Mouse (Mus musculus) Patski (cell line): Measurements from ENCODE around the gene Slc4a7. TPM values are rescaled to one million over a fixed set of nuclear protein-coding genes. Genes with fewer than 3 reads are reported as not detected.

Source experiments
- ATAC-seq: fragments of 100-300 bp; one replicate; pipeline ENCODE4 v1.8.0; 2021
- CTCF ChIA-PET: fragments of 350-600 bp; sonication (Branson Sonifier 250); formaldehyde crosslinking; loops from one replicate; lab custom pipeline; 2022; ENCODE audit warnings: inconsistent platforms; lab: Charles Lee
- POLR2A ChIA-PET: fragments of 350-600 bp; sonication (Branson Sonifier 250); formaldehyde crosslinking; loops from one replicate; lab custom pipeline; 2022; ENCODE audit warnings: antibody characterized with exemption, inconsistent platforms; lab: Charles Lee
- DNase-seq: peaks from one replicate; pipeline ENCODE4 v3.0.0-alpha.2; 2011; ENCODE audit warnings: low read depth, low spot score
- H3K27me3 ChIP-seq: fragments of 371-371 bp; one replicate; pipeline ENCODE4 v1.5.1; 2021
- CTCF ChIP-seq: fragments of 100-300 bp; IDR thresholded peaks from one replicate; pipeline ENCODE4 v1.5.1; 2021
- in situ Hi-C: fragments of 300-500 bp; cut with MboI; formaldehyde crosslinking; loops from 3 replicates; pipeline ENCODE4 v1.11.1; 2018; ENCODE audit warnings: low pct_unique_long_range_greater_than_20kb, mixed read lengths
- polyA plus RNA-seq: library from polyadenylated mRNA; unstranded; gene quantifications from one replicate; pipeline ENCODE4 v1.2.3, GENCODE M21; 2021

The Slc4a7 gene
- polyA plus RNA-seq, 1 experiment from 2014 or later, result 18.8 TPM

DNA sequence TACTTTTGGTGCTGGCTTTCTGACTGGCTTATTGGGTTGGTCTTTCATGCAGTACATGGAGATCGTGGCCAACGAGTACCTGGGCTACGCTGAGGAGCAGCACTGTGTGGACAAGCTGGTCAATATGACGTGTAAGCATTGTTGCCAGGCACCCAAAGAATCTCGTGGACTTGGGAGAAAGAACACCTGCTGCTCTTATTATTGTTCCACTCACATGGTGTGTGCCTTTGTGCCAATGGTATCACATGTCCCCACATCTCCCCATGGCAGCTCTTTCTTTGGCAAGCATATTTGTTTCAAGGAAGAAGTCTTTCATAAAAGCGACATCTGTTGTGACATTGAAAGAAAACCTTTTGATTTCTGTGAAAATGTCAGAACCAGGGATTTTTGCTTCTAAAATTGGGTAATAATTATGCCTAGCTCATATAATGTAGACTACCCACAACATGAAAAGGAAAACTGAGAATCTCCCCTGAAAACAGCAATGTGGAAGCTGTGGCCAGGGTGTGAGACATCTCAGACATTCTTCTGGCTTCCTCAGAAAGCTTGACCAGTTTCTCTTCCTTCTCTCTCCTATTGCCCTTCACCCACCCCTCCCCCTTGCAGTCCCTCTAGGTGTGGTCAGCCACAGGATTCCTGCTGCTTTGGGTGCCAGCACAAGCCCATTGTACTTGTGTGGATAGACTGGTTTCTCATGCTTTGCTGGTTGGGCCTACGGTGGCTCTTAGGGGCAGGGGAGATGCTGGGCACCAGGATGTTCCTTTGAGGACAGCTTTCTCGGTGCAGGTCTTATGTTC is 140.9 kb downstream of the Slc4a7 start:
- no peak for TF ChIP-seq CTCF

More for the DNA sequence above, 140.9 kb downstream of the Slc4a7 start:
- H3K27me3 ChIP-seq, result no peaks in the 10 kb centered on the region
- DNase-seq, result no peak
- ChIA-PET POLR2A (no interaction called here), CTCF (no interaction called here)
- in situ Hi-C loops, result no loop called here
- ATAC-seq, result no peak

Other genes starting within 250 kb of the Slc4a7 start
- gene Nek10, start 101.1 kb downstream of the Slc4a7 start, polyA plus RNA-seq, result not detected